In genomic region chr2:60084823-60085222, GRCm38 (mm10) we compare ENCODE assay signal across 20 mouse cellular contexts.
"Had no signal": no experiment of that assay in that cellular context is flagged by ENCODE, and none has a peak within 500 bp of the region (broad histone marks: within the 10 kb centered on the region; RNA-seq: fewer than 3 reads in every experiment).

No protein-coding gene starts in this region.

- H3K9me3 ChIP-seq: kidney, embryonic 15.5 days; limb, embryonic 10.5 days; limb, embryonic 13.5 days; liver, embryonic 13.5 days; lung, embryonic 15.5 days had no signal

- H3K36me3 ChIP-seq: kidney, embryonic 15.5 days; liver, embryonic 13.5 days; lung, embryonic 15.5 days had no signal

- H3K27me3 ChIP-seq: kidney, embryonic 15.5 days; limb, embryonic 13.5 days; liver, embryonic 13.5 days; lung, embryonic 15.5 days had no signal

- DNase-seq: kidney, adult 8-10 months; kidney, postnatal 10 days; kidney, postnatal 4 days; liver; liver, embryonic 13.5 days; lung, postnatal 14 days; lung, postnatal 4 days; midbrain, embryonic 14.5 days; right cerebral cortex, adult 18-20 months; right cerebral cortex, postnatal 14 days; right cerebral cortex, postnatal 4 days; thymus, adult 2 months; thymus, postnatal 14 days; thymus, postnatal 4 days had no signal

- H3K4me2 ChIP-seq: kidney, embryonic 15.5 days; limb, embryonic 13.5 days; liver, embryonic 13.5 days; lung, embryonic 15.5 days; midbrain, embryonic 11.5 days had no signal

- H3K4me3 ChIP-seq: kidney, embryonic 15.5 days; limb, embryonic 10.5 days; limb, embryonic 13.5 days; liver, embryonic 13.5 days; lung, embryonic 15.5 days had no signal

- H3K9ac ChIP-seq: kidney, embryonic 15.5 days; limb, embryonic 13.5 days; liver, embryonic 13.5 days; lung, embryonic 15.5 days had no signal

- H3K27ac ChIP-seq: kidney, embryonic 15.5 days; limb, embryonic 10.5 days; limb, embryonic 13.5 days; liver, embryonic 13.5 days; lung, embryonic 15.5 days; stomach, postnatal 0 days had no signal
